Mouse (Mus musculus) layer of hippocampus, adult 8-10 months (tissue): ENCODE data around the gene Gm17026. TPM values are rescaled to one million over a fixed set of nuclear protein-coding genes. Genes with fewer than 3 reads are reported as not detected.
"Not testable (repeated sequence)": the region's sequence is repeated elsewhere in the genome, so short reads cannot be mapped to it uniquely, and the experiment has no call there.

ENCODE experiments used
- DNase-seq, 2 experiments: peaks; one replicate each; pipeline ENCODE4 v3.0.0; 2022; ENCODE audit warnings: low spot score in 2 of 2
- microRNA-seq, 2 experiments: library from miRNA; unstranded; fragments of <30 nt; microRNA quantifications; one replicate each; pipeline ENCODE4 v1.2.0; 2022
- total RNA-seq, 4 experiments: library from RNA; stranded (reverse); gene quantifications; 2 replicates each; pipeline ENCODE4 v1.2.4; 2022

The Gm17026 gene
- not detected for total RNA-seq

GRCm38 (mm10) chr14:42259948-42260347 lies at the start of gene Gm17026:
Gene Gm17026 (minus strand): TSS chr14:42260048.
- not testable (repeated sequence) for DNase-seq

GRCm38 (mm10) chr14:42297258-42297657 lies 37.4 kb upstream of the Gm17026 start, which contains the start of gene Gm9611:
Gene Gm9611 (minus strand): TSS chr14:42297358.
- not testable (repeated sequence) for DNase-seq

- not testable (repeated sequence) for DNase-seq
Measured at GRCm38 (mm10) chr14:42216766-42217537, 42.9 kb downstream of the Gm17026 start.

Small RNA genes lying within 50 kb of the gene (microRNA-seq; reads per million reads assigned to microRNA genes)
- gene Gm25208 (0 reads per million in 2 experiments), gene Gm25892 (0 reads per million in 2 experiments)

Other genes with a start within 250 kb of the Gm17026 start
- not detected for gene Gm7951, start 142.7 kb downstream of the Gm17026 start, total RNA-seq
- not detected for gene Gm17027, start 97.4 kb downstream of the Gm17026 start, total RNA-seq
- gene Gm3573, start 69.3 kb downstream of the Gm17026 start, total RNA-seq, result 1 to 10 TPM; 1.1 to 2.7 (median 2.2) TPM
- not detected for gene Gm9611, start 37.3 kb upstream of the Gm17026 start, total RNA-seq
- gene Gm7995, start 50.2 kb upstream of the Gm17026 start, total RNA-seq, result not detected
- gene Gm8005, start 179.6 kb upstream of the Gm17026 start, total RNA-seq, result not detected
- not detected for gene Gm8011, start 203.8 kb upstream of the Gm17026 start, total RNA-seq
- not detected for gene Gm8020, start 242.3 kb upstream of the Gm17026 start, total RNA-seq